Mouse (Mus musculus): ENCODE data around the gene Ptprn2.

Gene Ptprn2

GRCm38 (mm10) chr12:117162180-117162579 is 676.7 kb downstream of the Ptprn2 start:
- DNase-seq (ENCODE audit: low spot score in 2 of 2), result no peak

DNA sequence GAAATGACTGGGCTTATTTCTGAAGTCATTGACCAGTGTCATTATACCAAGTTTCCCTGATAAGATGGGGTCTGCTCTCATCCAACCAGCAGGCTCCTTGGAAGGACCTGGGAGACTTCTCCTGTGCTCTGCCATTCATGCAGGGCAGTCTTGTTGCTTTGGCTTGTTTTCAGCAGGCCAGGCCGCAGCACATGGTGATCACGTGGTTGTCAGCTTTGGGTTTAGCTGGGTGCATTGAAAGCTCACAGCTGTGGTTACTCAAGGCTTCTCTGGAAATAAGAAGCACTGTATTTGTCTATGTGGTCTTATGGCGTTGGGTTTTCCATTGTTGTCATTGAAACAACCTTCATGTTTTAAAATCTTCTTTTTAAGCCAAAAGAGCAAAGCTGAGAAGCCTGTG is 678.3 kb downstream of the Ptprn2 start:
- no peak for DNase-seq (ENCODE audit: low spot score in 2 of 2)

DNA sequence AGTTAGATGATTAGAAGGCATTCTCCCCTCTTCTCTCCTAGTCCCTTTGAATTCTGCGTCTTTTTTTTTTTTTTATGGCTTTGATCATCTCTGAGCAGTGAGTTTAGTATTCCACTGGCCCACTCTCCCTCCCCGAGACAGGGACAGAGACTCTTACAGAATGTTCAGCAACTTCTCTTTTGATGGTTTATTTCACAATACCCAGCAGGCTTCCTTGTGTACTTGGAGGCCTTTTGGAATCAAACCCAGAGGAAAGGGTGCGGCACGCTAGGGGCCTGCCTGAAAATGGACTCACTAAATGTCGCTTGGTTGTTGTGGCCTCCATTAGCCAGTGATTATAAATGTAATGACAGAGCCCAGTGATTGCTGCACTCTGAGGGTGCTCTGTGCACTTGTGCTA is 680.7 kb downstream of the Ptprn2 start:
- no peak for DNase-seq (ENCODE audit: low spot score in 2 of 2)

DNA sequence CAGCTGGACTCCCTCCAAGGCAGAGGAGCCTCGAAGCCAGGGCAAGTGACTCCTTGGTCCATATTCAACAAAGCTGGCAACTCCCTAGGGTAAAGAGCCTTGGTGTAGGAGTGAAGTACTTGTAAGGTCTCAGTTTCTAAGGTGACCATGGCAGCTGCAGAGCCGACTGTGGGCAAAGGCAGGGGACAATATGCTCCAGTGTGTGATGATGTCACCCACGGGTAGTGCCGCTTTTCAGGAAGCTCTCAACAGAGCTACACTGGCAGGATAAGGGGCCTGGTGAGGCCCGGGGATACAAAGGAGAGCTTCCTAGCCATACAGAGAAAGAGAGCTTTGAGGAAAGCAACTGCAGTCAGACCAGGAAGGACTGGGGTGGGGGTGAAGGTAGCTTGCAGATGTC is 684.1 kb downstream of the Ptprn2 start:
- no peak for DNase-seq (ENCODE audit: low spot score in 2 of 2)

- no peak for DNase-seq (ENCODE audit: low spot score in 2 of 2)
Measured at GRCm38 (mm10) chr12:117172529-117172884, 687.0 kb downstream of the Ptprn2 start.

DNA sequence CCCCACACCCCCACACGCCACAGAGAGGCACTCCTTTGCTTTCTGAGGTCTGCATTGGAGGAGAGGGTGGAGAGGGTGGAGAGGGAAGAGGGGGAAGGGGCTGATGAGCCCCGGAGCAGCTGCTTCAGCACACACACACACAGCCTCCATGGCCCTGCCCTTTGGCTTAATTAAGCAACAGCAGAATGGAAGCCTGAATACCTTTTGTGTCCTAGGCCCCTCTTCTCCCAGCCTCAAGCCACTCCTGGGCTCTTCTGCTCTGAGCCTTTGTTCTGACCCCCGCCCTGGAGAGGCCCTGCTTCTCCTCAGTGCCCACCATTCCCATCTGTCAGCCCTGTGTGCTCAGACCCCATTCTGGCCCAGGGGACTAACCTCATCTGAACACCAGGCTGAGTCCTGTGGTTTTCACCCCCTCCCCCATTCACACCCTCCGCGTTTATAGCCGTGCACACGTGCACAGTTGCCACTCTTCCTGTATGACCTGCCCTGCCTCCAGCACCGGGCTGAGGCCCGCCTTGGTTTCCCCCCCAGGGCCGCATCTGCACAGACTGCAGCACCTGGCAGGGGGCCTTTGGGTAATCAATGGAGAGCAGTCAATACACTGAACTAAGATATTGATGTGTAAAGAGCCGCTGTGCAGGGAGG is 687.5 kb downstream of the Ptprn2 start:
- peak in 1 of 2 experiments; percentile 15 for DNase-seq (ENCODE audit: low spot score in 2 of 2)

- no peak for DNase-seq (ENCODE audit: low spot score in 2 of 2)
Measured at GRCm38 (mm10) chr12:117174189-117174588, 688.7 kb downstream of the Ptprn2 start.

GRCm38 (mm10) chr12:117175072-117175681 is 689.7 kb downstream of the Ptprn2 start:
- no peak for DNase-seq (ENCODE audit: low spot score in 2 of 2)

DNA sequence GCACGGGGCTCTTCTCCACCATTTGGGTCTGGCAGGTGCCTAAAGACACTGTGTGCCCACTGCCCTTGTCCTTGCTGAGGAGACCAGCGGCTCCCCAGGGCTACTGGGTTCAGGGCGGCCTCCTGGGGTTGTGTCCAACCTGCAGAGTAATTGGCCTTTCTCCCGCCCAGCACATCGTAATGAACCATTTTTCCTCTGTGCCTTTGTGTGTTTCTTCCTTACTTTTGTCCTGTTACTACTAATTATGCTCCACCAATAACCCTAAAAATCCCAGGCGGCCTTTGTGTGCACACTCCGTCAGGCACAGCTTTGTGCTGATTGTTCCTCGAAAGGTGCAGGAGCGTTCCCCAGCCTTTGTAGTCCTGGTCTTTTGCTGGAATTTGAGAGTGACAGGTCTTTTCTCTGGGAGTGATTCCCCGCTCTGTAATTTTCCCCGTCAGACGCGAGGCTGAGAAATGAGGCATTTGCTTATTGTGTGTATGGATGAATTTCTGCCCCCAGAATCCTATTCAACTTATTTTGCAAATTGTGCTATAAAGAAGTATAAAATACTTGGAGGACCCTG is 690.8 kb downstream of the Ptprn2 start:
- no peak for DNase-seq (ENCODE audit: low spot score in 2 of 2)

- DNase-seq (ENCODE audit: low spot score in 2 of 2), result no peak
Measured at GRCm38 (mm10) chr12:117187167-117187566, 701.6 kb downstream of the Ptprn2 start.

- DNase-seq (ENCODE audit: low spot score in 2 of 2), result no peak
Measured at GRCm38 (mm10) chr12:117192001-117192400, 706.5 kb downstream of the Ptprn2 start.

DNA sequence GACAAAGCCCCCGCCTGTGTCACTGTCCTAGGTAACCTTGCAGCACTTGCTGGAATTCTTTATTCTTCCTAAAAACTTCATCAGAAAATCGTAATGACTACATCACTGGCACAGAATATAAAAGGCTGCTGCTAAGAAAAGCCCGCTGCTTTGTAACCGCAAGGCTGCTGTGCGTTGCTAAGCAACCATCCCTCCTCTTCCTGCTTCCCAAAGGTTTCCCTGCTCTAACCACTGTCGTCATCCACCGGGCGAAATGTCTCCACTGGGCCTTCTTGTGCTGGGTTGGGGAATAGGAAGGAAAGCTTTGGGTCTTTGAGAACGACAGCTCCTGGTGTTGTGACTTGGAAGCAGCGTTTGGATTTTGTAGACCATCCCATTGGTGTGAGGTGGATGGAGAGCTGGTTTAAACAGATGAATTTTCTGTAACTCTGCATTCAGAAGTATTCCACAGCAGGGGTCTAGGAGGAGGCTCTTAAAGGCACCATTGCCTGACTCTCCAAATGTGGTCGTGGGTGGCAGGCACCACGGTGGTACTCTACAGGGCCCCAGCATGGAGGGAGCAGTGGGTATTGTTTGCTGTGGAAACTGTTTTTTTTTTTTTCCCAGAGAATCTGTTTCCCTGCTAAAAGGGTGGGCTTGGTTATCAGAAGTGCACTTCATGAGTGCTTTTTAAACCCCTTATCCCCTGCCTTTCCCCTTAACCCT is 711.4 kb downstream of the Ptprn2 start:
- no peak for DNase-seq (ENCODE audit: low spot score in 2 of 2)

- DNase-seq (ENCODE audit: low spot score in 2 of 2), result no peak
Measured at GRCm38 (mm10) chr12:117198093-117198492, 712.6 kb downstream of the Ptprn2 start.

- no peak for DNase-seq (ENCODE audit: low spot score in 2 of 2)
Measured at GRCm38 (mm10) chr12:117200117-117200516, 714.6 kb downstream of the Ptprn2 start.

GRCm38 (mm10) chr12:117200590-117200989 is 715.1 kb downstream of the Ptprn2 start:
- no peak for DNase-seq (ENCODE audit: low spot score in 2 of 2)

- DNase-seq (ENCODE audit: low spot score in 2 of 2), result no peak
Measured at GRCm38 (mm10) chr12:117203506-117203905, 718.0 kb downstream of the Ptprn2 start.

- no peak for DNase-seq (ENCODE audit: low spot score in 2 of 2)
Measured at GRCm38 (mm10) chr12:117204905-117205304, 719.4 kb downstream of the Ptprn2 start.

- DNase-seq (ENCODE audit: low spot score in 2 of 2), result no peak
Measured at GRCm38 (mm10) chr12:117207421-117208120, 722.1 kb downstream of the Ptprn2 start.

DNA sequence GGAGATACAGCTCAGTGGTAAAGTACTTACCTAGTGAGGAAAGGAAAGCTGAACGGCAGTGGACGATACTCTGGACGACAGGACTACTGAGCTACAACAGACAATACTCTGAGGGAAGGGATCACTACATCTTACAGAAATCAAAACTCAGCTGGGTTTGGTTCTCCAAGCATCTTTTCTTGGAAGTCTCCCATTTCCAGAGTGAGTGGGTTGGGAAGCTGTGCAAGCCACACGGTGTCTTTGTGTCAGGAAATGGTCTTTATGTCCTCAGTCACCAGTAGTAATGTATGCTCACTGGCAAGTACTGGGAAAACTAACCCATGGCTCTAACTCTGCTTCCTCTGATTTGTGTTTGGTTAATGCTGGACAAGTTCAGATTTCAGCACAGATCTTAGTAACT is 724.9 kb downstream of the Ptprn2 start:
- DNase-seq (ENCODE audit: low spot score in 2 of 2), result no peak

- no peak for DNase-seq (ENCODE audit: low spot score in 2 of 2)
Measured at GRCm38 (mm10) chr12:117213531-117213930, 728.0 kb downstream of the Ptprn2 start.

- no peak for DNase-seq (ENCODE audit: low spot score in 2 of 2)
Measured at GRCm38 (mm10) chr12:117214272-117214671, 728.8 kb downstream of the Ptprn2 start.

- DNase-seq (ENCODE audit: low spot score in 2 of 2), result no peak
Measured at GRCm38 (mm10) chr12:117214919-117215318, 729.4 kb downstream of the Ptprn2 start.

Measured in thymus, postnatal 10 days (tissue).